Mouse (Mus musculus) T-helper 2 cell (primary cell): ENCODE measurements around the gene Mrpl20.

Experiments used
- in situ Hi-C: fragments of 300-600 bp; cut with MboI, MseI; formaldehyde crosslinking; loops from one replicate; pipeline ENCODE4 v1.15.1; 2025; ENCODE audit warnings: high pct_unique_total_duplicates

The Mrpl20 gene

GRCm38 (mm10) chr4:155831831-155832230, 29.2 kb downstream of the Mrpl20 start:
- in situ Hi-C loops = no loop called here

- in situ Hi-C loops = no loop called here
Observed at GRCm38 (mm10) chr4:155832321-155832720, 29.6 kb downstream of the Mrpl20 start.

DNA sequence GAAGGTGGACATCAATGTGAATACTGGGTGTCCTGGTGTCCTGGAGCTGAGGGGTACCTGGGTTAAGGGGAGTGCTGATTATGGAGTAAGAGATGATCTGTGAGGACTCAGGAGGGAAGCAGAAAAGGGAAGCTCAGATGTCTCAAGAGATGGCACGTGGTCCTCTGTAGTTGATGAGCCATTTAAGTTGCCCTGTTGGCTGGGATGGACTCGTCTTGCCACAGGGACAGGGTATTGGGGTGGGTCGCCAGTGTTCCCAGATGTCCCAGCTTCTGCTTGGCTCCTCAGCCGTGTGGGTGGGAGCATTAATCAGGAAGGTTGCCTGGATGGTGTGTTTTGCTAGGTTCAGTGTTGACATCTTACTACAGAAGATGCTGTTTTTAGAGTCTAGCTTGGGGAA, 30.6 kb downstream of the Mrpl20 start:
- in situ Hi-C loops = no loop called here

DNA sequence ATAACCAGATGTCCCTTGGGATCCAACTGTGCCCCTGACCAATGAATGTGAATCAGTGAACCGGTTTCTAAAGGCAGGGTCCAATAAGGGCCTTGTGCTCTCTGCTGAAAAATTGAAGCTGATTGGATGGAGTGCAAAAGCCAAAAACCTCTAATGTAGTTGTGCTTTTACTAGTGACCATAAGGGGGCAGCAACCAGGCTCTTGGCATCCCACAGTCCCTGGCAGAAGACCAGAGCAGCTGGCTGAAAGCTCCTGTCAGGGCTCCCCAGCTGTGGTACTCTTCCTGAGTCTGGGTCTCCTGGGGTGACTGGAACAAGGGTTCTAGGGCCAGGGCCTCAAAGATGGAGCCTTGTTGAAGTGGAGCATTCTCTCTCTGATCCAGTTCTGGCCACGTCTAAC, 31.2 kb downstream of the Mrpl20 start:
- in situ Hi-C loops = no loop called here

- in situ Hi-C loops = no loop called here
Observed at GRCm38 (mm10) chr4:155837404-155838010, 34.8 kb downstream of the Mrpl20 start.

GRCm38 (mm10) chr4:155838187-155839153, 35.8 kb downstream of the Mrpl20 start:
- in situ Hi-C loops = no loop called here

GRCm38 (mm10) chr4:155839483-155839910, 36.8 kb downstream of the Mrpl20 start, which contains the start of gene Mxra8:
Mxra8 (plus strand) TSS chr4:155839680.
- in situ Hi-C loops = no loop called here

GRCm38 (mm10) chr4:155840076-155841002, 37.7 kb downstream of the Mrpl20 start:
- in situ Hi-C loops = no loop called here

DNA sequence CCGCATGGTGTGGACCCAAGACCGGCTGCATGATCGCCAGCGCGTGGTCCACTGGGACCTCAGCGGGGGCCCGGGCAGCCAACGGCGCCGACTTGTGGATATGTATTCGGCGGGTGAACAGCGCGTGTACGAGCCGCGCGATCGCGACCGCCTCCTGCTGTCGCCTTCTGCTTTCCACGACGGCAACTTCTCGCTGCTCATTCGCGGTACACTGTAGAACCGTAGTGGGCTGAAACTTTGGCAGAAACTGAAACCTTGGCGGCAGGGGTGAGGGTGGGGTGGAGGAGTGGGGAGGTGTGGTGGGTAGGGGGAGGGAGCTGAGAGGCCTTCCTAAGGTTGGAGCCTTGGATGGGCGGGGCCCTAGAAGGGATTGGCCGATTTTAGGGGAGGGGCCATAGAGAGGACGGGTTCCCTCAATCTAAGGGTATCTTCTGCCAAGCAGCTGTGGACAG, 38.4 kb downstream of the Mrpl20 start:
- in situ Hi-C loops = no loop called here

DNA sequence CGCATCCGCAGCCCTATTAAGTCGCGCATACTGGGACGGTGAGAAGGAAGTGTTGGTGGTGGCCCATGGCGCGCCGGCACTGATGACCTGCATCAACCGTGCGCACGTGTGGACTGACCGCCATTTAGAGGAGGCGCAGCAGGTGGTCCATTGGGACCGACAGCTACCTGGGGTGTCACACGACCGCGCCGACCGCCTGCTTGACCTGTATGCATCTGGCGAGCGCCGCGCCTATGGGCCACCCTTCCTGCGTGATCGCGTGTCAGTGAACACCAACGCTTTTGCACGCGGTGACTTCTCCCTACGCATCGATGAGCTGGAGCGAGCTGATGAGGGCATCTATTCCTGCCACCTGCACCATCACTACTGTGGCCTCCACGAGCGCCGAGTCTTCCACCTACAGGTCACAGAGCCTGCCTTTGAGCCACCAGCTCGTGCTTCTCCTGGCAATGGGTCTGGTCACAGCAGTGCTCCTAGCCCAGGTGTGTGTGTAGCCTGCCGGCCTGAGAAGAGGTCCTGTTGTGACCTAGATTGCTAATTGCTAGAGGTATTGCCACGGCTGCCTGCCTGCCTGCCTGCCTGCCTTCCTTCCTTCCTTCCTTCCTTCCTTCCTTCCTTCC, 39.1 kb downstream of the Mrpl20 start:
- in situ Hi-C loops = no loop called here

DNA sequence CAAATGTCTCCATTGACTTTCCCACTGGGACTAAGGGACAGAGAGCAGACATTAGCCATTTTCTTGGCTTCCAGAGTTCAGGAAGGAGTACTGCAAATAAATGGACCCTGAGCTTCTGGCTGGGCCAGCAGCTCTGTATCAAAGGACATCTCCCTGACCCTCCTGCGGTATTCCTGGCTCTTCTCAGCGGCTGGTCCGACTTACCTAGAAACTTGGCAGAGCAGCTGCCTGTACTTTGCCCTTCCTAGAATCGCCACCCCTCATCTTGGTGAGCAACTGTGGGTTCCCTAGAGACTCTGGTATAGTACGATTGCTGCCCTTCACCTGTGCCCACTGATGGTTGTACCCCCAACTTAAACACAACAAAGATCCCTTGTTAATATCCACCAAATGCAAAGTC, 40.6 kb downstream of the Mrpl20 start:
- in situ Hi-C loops = no loop called here

GRCm38 (mm10) chr4:155846871-155847578, 44.3 kb downstream of the Mrpl20 start, which contains the start of gene Dvl1:
Dvl1 (plus strand) TSS chr4:155847402.
- in situ Hi-C loops = no loop called here

DNA sequence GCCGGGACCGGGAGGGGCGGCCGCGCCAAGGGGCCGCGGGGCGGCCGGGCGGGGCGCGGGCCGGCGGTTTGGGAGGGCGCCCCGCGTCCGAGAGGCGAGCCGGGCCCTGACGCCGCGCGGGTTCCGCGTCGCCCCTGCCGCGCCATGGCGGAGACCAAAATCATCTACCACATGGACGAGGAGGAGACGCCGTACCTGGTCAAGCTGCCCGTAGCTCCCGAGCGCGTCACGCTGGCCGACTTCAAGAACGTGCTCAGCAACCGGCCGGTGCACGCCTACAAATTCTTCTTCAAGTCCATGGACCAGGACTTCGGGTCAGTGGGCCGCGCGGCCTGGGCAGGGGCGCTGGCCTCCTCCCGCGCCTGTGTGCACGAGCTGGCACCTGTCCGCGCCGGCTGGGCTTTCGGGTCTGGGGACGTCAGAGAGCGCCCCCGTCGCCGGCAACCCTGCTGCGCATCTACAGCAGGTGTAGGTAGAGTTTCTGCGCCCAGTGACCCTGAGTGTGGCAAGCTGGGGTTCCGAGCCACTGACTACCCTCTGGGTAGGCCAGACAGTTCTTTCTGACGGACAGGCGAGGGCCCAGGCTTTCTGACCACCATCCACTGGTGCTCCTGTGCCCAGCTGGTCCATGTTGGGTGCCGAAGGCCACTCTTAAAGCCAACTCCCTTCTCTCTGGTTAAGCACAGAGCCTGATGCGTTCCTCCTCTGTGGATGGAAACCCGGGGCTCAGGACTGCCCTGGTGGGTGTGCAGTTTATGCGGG, 45.1 kb downstream of the Mrpl20 start:
- in situ Hi-C loops = no loop called here

DNA sequence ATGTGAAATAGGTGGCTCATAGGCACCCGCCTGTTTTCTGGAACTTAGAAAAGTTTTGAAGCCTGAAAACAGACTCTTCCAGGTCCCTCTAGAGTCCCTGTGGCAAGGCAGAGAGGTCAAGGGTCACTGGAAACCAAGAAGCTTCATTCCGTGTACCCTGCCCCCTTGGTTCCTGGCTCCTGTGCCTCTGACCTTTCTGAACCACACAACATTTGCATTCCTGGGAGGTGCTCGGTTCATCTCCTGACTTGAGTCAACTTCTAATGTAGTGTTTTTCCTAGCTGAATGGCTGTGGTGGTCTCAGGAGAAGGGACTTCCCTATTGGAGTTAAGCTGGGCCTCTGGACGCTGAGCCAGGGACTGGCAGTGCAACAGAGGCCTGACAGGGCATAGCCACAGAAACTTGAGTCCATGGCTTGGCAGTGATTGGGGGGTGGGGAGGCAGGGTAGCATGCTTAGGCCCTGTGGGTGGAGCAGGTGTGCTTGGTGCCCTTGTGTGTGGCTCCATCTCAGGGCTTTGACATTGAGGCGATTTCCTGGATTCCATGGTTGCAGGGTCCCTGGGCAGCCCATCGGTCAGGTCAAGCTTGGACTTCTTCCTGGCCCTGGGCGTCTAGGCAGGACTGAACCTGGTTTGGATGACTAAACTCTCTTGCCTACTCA, 45.9 kb downstream of the Mrpl20 start:
- in situ Hi-C loops = no loop called here

DNA sequence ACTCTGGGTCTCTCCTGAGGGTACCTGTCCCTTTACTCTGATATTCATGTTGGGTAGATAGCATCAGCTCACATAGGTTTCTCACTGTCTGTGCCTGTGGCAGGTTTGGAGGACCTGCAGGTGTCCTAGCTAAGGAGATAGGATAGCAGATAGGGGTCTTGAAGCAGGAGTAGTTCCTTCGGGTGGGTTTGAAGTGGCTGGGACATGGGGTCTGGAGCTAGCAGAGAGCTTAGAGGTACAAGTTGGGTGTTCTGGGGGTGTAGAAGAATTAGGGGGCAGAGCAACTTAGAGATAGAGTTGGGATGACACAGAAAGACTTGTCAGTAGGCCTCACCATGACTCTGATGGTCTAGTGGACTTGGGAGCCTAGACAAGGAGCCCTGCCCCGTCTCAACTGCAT, 46.7 kb downstream of the Mrpl20 start:
- in situ Hi-C loops = no loop called here

GRCm38 (mm10) chr4:155849792-155850451, 47.2 kb downstream of the Mrpl20 start:
- in situ Hi-C loops = no loop called here

- in situ Hi-C loops = no loop called here
Observed at GRCm38 (mm10) chr4:155851368-155851767, 48.7 kb downstream of the Mrpl20 start.

- in situ Hi-C loops = no loop called here
Observed at GRCm38 (mm10) chr4:155851951-155852411, 49.3 kb downstream of the Mrpl20 start.

DNA sequence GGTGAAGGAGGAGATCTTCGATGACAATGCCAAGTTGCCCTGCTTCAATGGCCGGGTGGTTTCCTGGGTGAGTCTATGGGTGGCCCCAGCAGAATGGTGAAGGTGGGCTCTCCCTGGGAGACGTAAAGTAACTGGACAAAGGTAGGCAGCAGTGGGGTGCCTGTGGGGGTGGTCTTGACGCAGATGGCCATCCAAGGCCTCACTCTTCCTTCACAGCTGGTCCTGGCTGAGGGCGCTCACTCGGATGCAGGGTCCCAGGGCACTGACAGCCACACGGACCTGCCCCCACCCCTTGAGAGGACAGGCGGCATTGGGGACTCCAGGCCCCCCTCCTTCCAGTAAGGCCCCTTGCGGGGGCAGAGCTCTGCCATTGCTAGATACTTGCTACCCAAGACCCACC, 50.7 kb downstream of the Mrpl20 start:
- in situ Hi-C loops = no loop called here
